Mouse (Mus musculus): ENCODE measurements at regions not wholly inside any gene's neighbourhood (a gene's known extent, or its start where the extent isn't known, plus 50 kb on each side); places are given as distances from the start of the nearest gene placed in this dataset.

- TF ChIP-seq CTCF (IDR thresholded peaks at IDR 0.05; ENCODE audit: low read depth) (no peak), EP300 (IDR thresholded peaks at IDR 0.05; ENCODE audit: low read depth) (no peak)
Observed at GRCm38 (mm10) chr2:147503962-147504361, 142.2 kb downstream of the Pax1 start.

Data from liver, embryonic 14.5 days (tissue).